Mouse (Mus musculus): ENCODE results near the gene Gm10974. TPM values are rescaled to one million over a fixed set of nuclear protein-coding genes. Genes with fewer than 3 reads are reported as not detected.

Gene Gm10974
- polyA plus RNA-seq (2014; fragmentation: Illumina TruSeq; extraction: RNeasy Lipid Tissue Mini Kit (QIAGEN cat#74804)): not detected

DNA sequence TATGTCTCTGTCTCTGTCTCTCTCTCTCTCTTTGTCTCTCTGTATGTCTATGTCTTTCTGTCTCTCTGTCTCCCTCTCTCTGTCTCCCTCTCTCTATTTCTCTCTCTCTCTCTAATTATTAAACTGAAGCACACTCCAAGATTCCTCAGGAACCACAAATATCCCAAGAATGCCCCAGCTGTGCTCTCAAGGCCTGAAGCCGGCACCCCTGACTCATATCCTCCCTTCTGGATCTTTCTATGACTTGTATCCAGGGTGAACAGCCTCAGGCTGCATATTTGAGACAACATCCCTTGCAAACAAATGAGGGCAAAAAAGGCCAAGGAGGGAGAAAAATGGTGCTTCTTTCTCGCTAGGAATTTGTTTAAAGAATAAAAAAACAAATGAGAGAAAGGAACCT is at the start of gene Gm10974:
Gene Gm10974 (plus strand): TSS at position 2 of the 400 bp plus-strand sequence.

DNA sequence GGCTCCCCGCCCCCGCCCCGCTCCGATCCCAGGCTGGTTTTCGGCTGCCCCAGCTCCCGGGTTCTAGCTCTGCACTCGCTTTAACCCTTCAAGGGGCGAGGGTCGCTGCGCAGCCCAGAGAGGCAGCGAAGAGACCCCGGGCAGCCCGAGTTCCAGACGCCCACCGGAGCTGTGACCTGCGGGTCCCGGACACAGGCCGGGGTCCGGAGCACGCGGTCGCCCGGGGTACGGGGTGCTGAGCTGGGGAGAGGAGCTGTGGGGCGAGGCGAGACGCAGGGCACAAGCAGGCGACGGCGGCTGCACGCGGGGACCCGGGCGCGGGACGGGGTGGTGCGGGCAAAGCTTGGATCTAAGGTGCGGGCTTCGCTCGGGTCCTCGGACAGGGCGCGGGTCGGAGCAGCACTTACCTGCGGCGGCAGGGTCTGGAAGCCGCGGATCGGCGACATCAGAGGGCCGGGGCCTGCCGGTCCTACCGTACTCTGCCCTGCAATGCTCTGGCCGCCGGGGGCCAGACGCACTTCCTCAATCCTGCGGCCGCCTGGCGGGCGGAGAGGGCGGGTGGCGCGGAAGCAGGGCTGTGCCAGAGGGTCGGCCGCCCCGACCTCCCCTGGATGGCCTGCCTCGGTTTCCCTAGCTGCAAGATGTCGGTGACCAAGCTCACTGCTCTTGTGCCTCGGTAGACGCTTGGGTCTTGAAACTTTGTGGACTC is 22.3 kb downstream of the Gm10974 start, which contains the start of gene Lrrk1:
Gene Lrrk1 (minus strand): TSS at position 538 of the 709 bp plus-strand sequence.

DNA sequence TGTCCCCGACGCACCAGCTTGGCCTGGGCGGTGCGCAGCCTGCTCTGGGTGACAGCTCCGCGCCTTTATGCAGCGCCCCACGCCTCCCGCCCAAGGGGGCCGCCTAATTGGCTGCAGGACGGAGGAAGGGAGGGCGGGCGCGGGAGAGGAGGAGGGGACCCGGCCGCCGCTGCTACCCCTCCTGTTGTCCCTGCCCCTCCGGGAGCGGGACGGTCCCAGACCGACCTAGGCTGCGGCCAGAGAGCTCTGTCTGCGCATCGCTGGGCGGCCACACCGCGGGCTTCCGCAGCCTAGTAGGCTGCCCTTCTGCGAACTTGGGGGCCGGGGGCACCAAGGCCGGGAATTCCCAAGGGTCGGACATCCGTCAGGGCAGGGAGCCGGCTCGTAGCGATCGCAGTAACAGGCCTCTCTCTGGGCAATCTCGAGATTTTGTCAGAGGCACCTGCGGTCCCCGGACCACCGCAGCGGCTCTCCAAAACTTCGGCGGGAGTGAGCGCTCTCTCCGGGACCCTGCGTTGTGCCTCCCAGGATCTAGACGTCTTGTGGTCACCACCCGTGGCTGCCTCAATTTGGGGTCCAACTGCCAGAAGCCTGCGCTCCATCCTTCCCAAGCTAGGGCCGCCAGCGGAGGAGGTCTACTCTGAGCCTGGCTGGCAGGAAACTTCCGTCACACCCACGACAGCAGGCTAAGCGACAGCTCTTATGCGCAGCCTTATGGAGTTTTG is 61.9 kb downstream of the Gm10974 start, which contains the start of gene Aldh1a3:
Gene Aldh1a3 (minus strand): TSS at position 81 of the 725 bp plus-strand sequence.

Other genes with a start within 250 kb of the Gm10974 start
- 4.2 TPM for gene Lrrk1, start 22.4 kb downstream of the Gm10974 start, polyA plus RNA-seq (2014; fragmentation: Illumina TruSeq; extraction: RNeasy Lipid Tissue Mini Kit (QIAGEN cat#74804))
- gene Aldh1a3, start 61.6 kb downstream of the Gm10974 start, polyA plus RNA-seq (2014; fragmentation: Illumina TruSeq; extraction: RNeasy Lipid Tissue Mini Kit (QIAGEN cat#74804)): 12.0 TPM